Mouse (Mus musculus): ENCODE measurements at regions not wholly inside any gene's neighbourhood (a gene's known extent, or its start where the extent isn't known, plus 50 kb on each side); places are given as distances from the start of the nearest gene placed in this dataset.

DNA sequence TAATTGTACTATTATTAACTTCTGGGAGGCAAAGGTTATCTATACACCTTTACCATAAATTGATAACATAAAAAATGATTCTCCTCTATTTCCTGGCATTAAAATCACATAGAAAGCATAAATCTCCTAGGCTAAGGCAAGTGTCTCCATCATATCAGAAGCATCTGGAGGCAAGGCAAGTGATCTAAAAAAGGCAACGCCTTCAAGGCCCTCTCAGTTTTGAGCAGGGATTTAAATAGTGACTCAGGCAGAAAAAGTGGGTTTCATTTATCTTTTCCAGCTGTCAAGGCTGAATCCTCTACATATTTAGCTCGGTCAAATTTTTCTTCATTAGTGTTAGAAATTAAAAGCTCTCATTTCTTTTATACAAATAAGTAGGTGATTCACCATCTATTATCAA is 430.0 kb upstream of the Gpc5 start:
- H3K9me3 ChIP-seq (replicated peaks), result no peaks in the 10 kb centered on the region
- no peak overlapping the region for H3K27ac ChIP-seq (replicated peaks)
- WGBS (ENCODE audit: insufficient replicate concordance), result 38% methylated on average over 2 of the region's 2 CpGs
- H3K27me3 ChIP-seq, result no peaks in the 10 kb centered on the region
- no peaks in the 10 kb centered on the region for H3K36me3 ChIP-seq (replicated peaks)
- no peaks in the 10 kb centered on the region for H3K4me1 ChIP-seq (replicated peaks)
- H3K4me3 ChIP-seq (replicated peaks), result no peak overlapping the region
- no peak overlapping the region for H3K9ac ChIP-seq
- no peak for ATAC-seq (ENCODE audit: insufficient read depth)
- no peak overlapping the region for H3K4me2 ChIP-seq

DNA sequence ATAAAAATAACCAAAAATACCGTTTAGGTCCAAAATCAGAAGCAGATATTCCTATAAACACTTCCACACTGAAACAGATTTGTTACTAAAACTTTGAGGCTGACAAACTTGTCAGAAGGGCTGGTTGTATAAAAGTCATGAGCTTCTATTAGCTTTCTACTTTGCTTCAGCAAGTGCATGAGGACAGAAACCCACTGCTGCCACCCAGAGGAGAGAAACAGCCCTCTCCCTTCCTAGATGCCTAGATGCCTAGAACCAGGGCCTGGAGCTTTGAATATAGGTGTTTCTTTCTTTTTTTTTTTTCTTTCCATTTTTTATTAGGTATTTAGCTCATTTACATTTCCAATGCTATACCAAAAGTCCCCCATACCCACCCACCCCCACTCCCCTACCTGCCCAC is 406.9 kb upstream of the Gpc5 start:
- Histone ChIP-seq H3K36me3 (replicated peaks) (no peaks in the 10 kb centered on the region), H3K27ac (replicated peaks) (no peak overlapping the region), H3K4me2 (no peak overlapping the region), H3K27me3 (no peaks in the 10 kb centered on the region), H3K4me3 (replicated peaks) (no peak overlapping the region), H3K9me3 (replicated peaks) (no peaks in the 10 kb centered on the region), H3K9ac (no peak overlapping the region), H3K4me1 (replicated peaks) (no peaks in the 10 kb centered on the region)
- ATAC-seq (ENCODE audit: insufficient read depth), result no peak
- 30% methylated on average over 1 of the region's 1 CpGs for WGBS (ENCODE audit: insufficient replicate concordance)

DNA sequence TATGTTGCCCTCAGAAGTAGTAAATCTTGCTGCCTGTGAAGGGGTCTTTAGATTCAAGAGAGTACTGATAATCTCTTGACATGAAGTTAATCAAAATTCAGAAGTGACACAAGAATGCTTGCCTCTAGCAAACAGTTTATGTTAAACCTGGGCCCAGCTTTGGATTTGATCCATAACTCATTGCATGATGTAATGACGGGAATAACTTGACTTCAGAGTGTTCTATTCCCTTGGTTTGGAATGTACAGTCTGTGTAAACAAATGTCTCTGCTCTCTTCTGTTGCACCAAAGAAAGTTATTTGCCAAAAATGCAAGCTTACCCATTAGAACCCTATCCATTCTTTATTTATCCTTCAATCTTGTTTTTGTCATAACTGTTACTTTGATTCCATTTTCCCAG is 397.1 kb upstream of the Gpc5 start:
- H3K36me3 ChIP-seq (replicated peaks), result no peaks in the 10 kb centered on the region
- no peak for ATAC-seq (ENCODE audit: insufficient read depth)
- no peaks in the 10 kb centered on the region for H3K9me3 ChIP-seq (replicated peaks)
- no peak overlapping the region for H3K4me3 ChIP-seq (replicated peaks)
- H3K4me1 ChIP-seq (replicated peaks), result no peaks in the 10 kb centered on the region
- no peaks in the 10 kb centered on the region for H3K27me3 ChIP-seq
- H3K27ac ChIP-seq (replicated peaks), result no peak overlapping the region
- H3K4me2 ChIP-seq, result no peak overlapping the region
- 32% methylated on average over 1 of the region's 1 CpGs for WGBS (ENCODE audit: insufficient replicate concordance)
- H3K9ac ChIP-seq, result no peak overlapping the region

DNA sequence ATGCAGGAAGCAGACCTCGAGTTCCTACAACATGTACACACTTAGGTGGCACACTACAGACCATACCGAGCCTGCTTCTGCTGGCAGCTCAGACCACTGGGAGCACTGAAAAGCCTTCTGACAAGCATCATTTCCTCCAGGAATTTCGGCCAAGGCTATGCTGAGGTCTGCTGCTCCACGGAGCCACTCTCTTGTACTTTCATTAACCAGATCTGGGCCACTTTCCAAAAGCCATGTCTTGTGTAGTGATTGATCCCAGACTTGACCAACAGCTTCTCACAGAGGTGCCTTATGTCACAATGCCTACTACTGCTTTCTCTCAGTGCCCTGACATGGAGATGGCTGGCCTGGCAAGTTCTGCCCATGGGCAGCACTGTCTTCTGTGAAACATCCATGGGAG is 394.5 kb upstream of the Gpc5 start:
- no peak for ATAC-seq (ENCODE audit: insufficient read depth)
- H3K27ac ChIP-seq (replicated peaks), result no peak overlapping the region
- H3K9me3 ChIP-seq (replicated peaks), result no peaks in the 10 kb centered on the region

DNA sequence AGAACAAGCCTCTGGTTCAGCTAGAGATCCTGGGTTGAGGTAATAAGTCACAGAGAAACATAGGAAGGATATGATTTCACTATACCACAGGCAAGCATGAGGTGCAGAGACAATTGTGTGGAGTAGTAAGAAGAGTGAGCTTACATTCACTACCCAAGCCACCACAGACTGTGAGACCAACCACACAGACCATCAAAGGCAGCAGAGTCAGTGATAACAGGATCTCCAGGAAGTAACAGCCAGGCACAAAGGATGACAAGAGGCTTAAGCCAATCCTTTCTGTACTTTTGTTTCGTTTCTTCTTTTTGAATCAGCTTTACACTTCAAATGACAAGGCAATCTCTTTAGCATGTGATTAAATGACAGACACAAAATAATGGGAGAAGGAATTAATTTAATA is 368.9 kb upstream of the Gpc5 start:
- 10% methylated on average over 1 of the region's 1 CpGs for WGBS (ENCODE audit: insufficient replicate concordance)
- no peaks in the 10 kb centered on the region for H3K4me1 ChIP-seq (replicated peaks)
- no peaks in the 10 kb centered on the region for H3K27me3 ChIP-seq
- no peak overlapping the region for H3K27ac ChIP-seq (replicated peaks)
- no peaks in the 10 kb centered on the region for H3K9me3 ChIP-seq (replicated peaks)
- no peaks in the 10 kb centered on the region for H3K36me3 ChIP-seq (replicated peaks)
- ATAC-seq (ENCODE audit: insufficient read depth), result no peak
- no peak overlapping the region for H3K4me2 ChIP-seq
- H3K4me3 ChIP-seq (replicated peaks), result no peak overlapping the region
- H3K9ac ChIP-seq, result no peak overlapping the region

More for the DNA sequence above, 394.5 kb upstream of the Gpc5 start:
- Histone ChIP-seq H3K27me3 (no peaks in the 10 kb centered on the region), H3K4me2 (no peak overlapping the region), H3K9ac (no peak overlapping the region), H3K36me3 (replicated peaks) (no peaks in the 10 kb centered on the region), H3K4me1 (replicated peaks) (no peaks in the 10 kb centered on the region), H3K4me3 (replicated peaks) (no peak overlapping the region)
- WGBS (ENCODE audit: insufficient replicate concordance), result 49% methylated on average over 4 of the region's 4 CpGs

DNA sequence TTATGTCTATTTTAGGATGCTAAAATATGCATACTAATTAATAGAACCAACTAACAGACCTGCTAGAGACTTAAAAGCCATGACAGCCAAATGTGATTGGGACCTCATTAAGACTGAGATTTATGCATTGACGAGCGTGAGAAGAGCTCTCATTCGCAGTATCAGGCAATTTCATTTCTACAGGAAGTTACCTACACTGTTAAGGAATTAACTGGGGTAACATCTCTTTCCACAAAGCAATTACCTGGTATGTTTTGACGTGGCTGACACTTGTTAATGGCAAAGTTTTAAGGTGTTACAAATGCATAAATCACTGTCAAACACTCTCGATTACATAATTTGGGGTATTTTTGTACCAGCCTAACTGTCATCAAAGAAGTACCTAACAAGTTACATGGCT is 324.7 kb upstream of the Gpc5 start:
- ATAC-seq (ENCODE audit: insufficient read depth), result no peak
- Histone ChIP-seq H3K9ac (no peak overlapping the region), H3K36me3 (replicated peaks) (no peaks in the 10 kb centered on the region), H3K4me1 (replicated peaks) (no peaks in the 10 kb centered on the region), H3K27me3 (no peaks in the 10 kb centered on the region), H3K4me3 (replicated peaks) (no peak overlapping the region), H3K9me3 (replicated peaks) (no peaks in the 10 kb centered on the region), H3K27ac (replicated peaks) (no peak overlapping the region), H3K4me2 (no peak overlapping the region)
- 58% methylated on average over 5 of the region's 5 CpGs for WGBS (ENCODE audit: insufficient replicate concordance)

DNA sequence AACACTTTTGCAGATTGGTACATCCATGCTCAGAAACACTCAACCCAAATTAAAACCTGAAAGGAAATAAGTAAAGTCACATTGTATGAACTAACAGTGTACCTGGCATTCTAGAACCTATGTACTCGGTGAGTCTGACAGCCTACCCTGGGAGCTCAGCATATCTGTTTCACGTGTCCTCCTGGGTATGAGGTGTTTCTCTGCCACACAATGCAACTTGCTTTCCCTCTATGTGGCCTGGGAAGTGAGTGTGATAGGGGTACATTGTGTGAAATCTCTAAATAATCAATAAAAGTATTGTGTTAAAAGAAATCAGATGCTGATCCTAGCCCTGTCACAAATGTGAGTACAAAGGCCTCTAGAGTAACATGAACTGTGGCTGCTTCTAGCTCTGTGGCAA is 315.3 kb upstream of the Gpc5 start:
- H3K4me1 ChIP-seq (replicated peaks), result no peaks in the 10 kb centered on the region
- no peaks in the 10 kb centered on the region for H3K9me3 ChIP-seq (replicated peaks)
- 45% methylated on average over 2 of the region's 2 CpGs for WGBS (ENCODE audit: insufficient replicate concordance)
- H3K4me3 ChIP-seq (replicated peaks), result no peak overlapping the region
- no peak overlapping the region for H3K27ac ChIP-seq (replicated peaks)
- ATAC-seq (ENCODE audit: insufficient read depth), result no peak
- H3K4me2 ChIP-seq, result no peak overlapping the region
- no peaks in the 10 kb centered on the region for H3K36me3 ChIP-seq (replicated peaks)
- H3K27me3 ChIP-seq, result no peaks in the 10 kb centered on the region
- H3K9ac ChIP-seq, result no peak overlapping the region

DNA sequence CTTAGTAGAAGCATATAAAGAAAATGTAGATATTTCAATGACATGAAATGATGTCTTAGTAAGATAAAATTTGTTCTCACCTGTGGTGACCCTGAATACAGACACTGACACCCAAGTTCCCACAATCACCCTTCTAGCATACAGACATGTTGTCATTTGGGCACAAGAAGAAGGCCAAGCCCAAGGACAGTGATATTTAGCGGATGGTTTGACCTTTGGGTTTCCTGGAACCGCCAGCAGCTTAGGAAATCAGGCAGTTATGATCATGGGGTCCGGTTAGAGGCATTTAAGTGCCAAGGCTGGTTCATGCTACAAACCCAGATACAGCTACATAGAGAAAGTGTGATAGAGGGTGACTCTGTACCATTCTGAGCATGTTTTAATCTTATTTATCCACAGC is 310.2 kb upstream of the Gpc5 start:
- H3K4me2 ChIP-seq, result no peak overlapping the region
- no peaks in the 10 kb centered on the region for H3K9me3 ChIP-seq (replicated peaks)
- 59% methylated on average over 3 of the region's 3 CpGs for WGBS (ENCODE audit: insufficient replicate concordance)
- no peak for ATAC-seq (ENCODE audit: insufficient read depth)
- H3K27me3 ChIP-seq, result no peaks in the 10 kb centered on the region
- no peak overlapping the region for H3K9ac ChIP-seq
- no peaks in the 10 kb centered on the region for H3K4me1 ChIP-seq (replicated peaks)
- H3K36me3 ChIP-seq (replicated peaks), result no peaks in the 10 kb centered on the region
- H3K4me3 ChIP-seq (replicated peaks), result no peak overlapping the region
- H3K27ac ChIP-seq (replicated peaks), result no peak overlapping the region

DNA sequence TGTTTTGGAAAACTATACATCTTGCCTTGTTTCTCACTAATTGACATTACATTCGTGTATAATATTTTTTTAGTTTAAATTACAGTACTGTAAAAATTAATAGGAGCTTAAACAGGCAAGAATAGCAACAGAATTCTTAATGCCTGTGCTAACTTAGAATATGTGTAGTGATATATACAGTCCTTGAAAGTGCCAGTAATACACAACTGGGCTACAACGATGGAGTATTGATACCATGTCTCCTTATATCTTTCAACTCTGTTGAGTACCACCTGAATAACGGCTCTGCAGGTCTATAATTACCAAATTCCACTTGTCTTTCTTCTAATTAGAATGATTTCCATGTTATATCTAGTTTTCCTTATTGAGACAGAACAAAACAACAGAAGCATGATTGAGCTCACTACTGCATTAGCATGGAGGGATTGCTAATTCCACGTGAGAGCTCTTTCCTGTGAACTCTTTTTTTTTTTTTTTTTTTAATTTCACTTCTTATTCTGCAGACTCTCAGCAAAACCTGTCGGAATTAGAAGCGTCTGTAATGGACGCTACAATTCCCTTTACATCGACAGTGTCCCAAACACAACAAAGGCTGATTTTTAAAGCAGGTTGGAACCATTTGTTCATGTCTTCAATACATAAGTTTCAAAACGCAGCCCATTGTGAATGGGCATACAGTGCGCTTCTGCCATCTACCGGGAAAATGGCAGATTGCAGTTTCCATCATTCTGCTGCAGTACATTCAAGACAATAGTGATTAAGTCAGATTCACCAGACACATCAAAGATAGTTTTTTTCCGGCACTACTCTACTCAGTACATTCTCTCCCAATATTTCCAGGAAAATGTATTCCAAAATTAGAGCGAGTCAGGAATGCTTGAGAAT is 300.8 kb upstream of the Gpc5 start:
- Histone ChIP-seq H3K36me3 (replicated peaks) (no peaks in the 10 kb centered on the region), H3K9ac (no peak overlapping the region), H3K4me2 (no peak overlapping the region)

DNA sequence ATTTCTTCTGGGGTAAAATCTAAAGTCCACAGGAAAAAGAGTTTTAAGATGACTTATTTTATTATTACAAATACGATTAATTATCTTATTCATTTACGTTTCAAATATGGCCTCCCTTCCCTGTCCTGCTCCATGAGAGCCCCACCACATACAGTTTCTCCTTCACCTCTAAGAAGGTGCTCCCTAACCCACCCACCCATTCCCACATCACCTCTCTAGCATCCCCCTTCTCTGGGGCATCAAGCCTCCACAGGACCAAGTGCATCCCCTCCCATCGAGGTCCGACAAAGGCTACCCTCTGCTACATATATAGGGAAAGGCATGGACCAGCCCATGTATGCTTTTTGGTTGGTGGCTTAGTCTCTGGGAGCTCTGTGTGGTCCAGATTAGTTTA is 300.2 kb upstream of the Gpc5 start:
- Histone ChIP-seq H3K4me1 (replicated peaks) (no peaks in the 10 kb centered on the region), H3K9me3 (replicated peaks) (no peaks in the 10 kb centered on the region), H3K9ac (no peak overlapping the region), H3K27ac (replicated peaks) (no peak overlapping the region), H3K36me3 (replicated peaks) (no peaks in the 10 kb centered on the region), H3K4me2 (no peak overlapping the region), H3K27me3 (no peaks in the 10 kb centered on the region), H3K4me3 (replicated peaks) (no peak overlapping the region)
- 44% methylated on average over 4 of the region's 4 CpGs for WGBS (ENCODE audit: insufficient replicate concordance)
- no peak for ATAC-seq (ENCODE audit: insufficient read depth)

More for the DNA sequence above, 300.8 kb upstream of the Gpc5 start:
- ATAC-seq (ENCODE audit: insufficient read depth), result no peak
- H3K27ac ChIP-seq (replicated peaks), result no peak overlapping the region
- no peaks in the 10 kb centered on the region for H3K9me3 ChIP-seq (replicated peaks)
- no peaks in the 10 kb centered on the region for H3K27me3 ChIP-seq
- WGBS (ENCODE audit: insufficient replicate concordance), result 20% methylated on average over 13 of the region's 13 CpGs
- no peaks in the 10 kb centered on the region for H3K4me1 ChIP-seq (replicated peaks)
- H3K4me3 ChIP-seq (replicated peaks), result no peak overlapping the region

DNA sequence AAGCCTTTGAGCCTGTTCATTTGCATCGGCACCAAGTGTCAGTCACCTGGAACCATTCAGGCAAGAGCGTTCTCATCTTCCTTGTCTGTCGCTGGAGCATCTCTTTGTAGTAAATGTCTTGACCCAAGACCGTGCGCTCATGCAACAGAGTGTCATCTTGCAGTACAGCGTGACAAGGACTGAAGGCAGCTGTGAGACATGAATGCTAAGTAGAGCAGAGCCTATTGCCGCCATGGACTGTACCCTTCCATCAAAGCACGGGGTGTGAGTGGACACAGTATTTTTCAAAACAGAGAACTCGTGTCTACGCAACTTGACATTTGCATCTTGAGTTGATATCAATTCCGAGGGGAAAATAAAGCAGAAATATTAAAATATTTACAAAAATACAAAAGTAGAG is 287.4 kb upstream of the Gpc5 start:
- no peak overlapping the region for H3K4me3 ChIP-seq (replicated peaks)
- H3K27me3 ChIP-seq, result no peaks in the 10 kb centered on the region
- WGBS (ENCODE audit: insufficient replicate concordance), result 72% methylated on average over 11 of the region's 11 CpGs
- no peak for ATAC-seq (ENCODE audit: insufficient read depth)
- no peak overlapping the region for H3K4me2 ChIP-seq
- no peak overlapping the region for H3K27ac ChIP-seq (replicated peaks)
- H3K4me1 ChIP-seq (replicated peaks), result no peaks in the 10 kb centered on the region
- H3K36me3 ChIP-seq (replicated peaks), result no peaks in the 10 kb centered on the region
- H3K9me3 ChIP-seq (replicated peaks), result no peaks in the 10 kb centered on the region
- no peak overlapping the region for H3K9ac ChIP-seq

DNA sequence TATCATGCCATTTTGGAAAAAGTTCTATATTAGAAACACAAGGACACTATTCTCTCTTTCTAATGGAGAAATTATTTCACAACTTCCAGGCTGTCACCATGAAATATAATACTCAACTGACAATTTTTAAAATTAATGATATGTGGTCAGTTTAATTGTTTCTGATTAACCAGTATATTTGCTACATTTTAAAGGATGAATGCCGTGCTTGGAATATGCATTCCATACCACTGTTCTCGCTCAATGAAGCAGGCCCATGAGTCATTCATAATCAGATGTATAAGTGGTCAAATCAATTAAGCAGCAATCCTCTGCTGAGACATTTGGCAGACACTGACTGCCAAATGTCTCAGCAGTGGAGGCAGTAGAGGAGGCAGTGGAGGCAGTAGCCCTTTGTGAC is 283.4 kb upstream of the Gpc5 start:
- Histone ChIP-seq H3K9me3 (replicated peaks) (no peaks in the 10 kb centered on the region), H3K4me3 (replicated peaks) (no peak overlapping the region), H3K27ac (replicated peaks) (no peak overlapping the region), H3K27me3 (no peaks in the 10 kb centered on the region), H3K4me2 (no peak overlapping the region), H3K36me3 (replicated peaks) (no peaks in the 10 kb centered on the region), H3K4me1 (replicated peaks) (no peaks in the 10 kb centered on the region), H3K9ac (no peak overlapping the region)
- no peak for ATAC-seq (ENCODE audit: insufficient read depth)
- 61% methylated on average over 2 of the region's 2 CpGs for WGBS (ENCODE audit: insufficient replicate concordance)
